Mouse (Mus musculus) liver, adult (tissue): ENCODE measurements at regions not wholly inside any gene's neighbourhood (a gene's known extent, or its start where the extent isn't known, plus 50 kb on each side); places are given as distances from the start of the nearest gene placed in this dataset.

Experiments used
- GATA4 ChIP-seq: IDR thresholded peaks from 2 replicates; pipeline ENCODE4 v1.6.1; 2014; ENCODE audit warnings: mild to moderate bottlenecking, low read length; ENCODE audit not compliant: insufficient replicate concordance

DNA sequence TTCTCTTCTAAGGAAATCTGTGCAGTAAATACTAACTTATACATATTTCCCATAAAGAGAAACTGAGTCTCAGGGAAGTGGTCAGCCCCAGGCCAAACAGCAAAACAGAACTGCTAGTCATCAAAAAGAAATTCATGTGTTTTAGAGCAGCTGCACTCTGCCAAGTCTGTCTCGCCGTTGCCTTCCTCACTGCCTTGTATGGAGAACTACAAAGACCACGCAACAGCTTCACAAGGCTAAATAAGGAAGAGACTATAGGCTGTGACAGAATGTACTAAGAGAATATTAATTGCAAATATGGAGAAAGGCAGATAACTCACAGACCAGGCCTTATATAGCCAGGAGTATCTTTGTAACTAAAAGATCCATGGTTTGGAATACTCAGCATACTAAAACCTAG lies 355.0 kb upstream of the Noct start:
- no peak for TF ChIP-seq GATA4

DNA sequence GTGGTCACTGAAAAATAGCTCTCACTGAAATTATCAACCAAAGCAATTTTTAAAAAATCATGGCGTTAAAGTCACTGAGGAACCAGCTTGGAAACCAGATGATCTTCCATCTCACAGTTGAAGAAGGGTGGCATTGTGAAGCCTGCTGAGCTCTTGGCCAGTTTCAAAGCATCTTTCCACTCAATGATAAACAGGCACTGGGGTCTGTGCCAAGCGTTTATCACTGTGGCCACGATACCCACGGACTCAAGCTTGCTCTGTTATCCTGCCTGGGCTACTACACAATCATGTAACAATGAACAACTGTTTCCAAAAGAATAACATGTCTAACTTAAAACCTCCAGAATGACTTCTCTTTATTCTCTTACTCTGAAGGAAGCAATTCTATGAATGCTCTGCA lies 345.2 kb upstream of the Noct start:
- TF ChIP-seq GATA4, result no peak

DNA sequence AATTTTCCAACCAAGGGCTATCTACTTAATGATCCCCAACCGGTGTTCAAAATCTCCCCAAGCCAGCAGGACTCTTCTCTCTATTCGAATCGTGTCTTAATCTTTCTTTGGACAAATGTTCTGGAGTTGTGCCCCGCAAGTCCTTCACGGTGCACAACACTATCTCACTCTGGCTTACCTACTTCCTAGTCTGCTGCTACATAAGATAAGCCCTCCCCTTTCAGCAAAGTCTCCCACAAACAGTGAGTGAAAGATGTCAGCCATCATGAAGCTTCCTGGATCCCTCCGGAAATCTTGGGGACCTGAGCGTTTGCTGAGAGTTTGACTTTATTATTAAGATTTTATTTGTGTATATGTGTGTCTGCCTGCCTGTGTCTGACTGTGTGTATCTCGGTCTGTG lies 344.7 kb upstream of the Noct start:
- TF ChIP-seq GATA4, result no peak

DNA sequence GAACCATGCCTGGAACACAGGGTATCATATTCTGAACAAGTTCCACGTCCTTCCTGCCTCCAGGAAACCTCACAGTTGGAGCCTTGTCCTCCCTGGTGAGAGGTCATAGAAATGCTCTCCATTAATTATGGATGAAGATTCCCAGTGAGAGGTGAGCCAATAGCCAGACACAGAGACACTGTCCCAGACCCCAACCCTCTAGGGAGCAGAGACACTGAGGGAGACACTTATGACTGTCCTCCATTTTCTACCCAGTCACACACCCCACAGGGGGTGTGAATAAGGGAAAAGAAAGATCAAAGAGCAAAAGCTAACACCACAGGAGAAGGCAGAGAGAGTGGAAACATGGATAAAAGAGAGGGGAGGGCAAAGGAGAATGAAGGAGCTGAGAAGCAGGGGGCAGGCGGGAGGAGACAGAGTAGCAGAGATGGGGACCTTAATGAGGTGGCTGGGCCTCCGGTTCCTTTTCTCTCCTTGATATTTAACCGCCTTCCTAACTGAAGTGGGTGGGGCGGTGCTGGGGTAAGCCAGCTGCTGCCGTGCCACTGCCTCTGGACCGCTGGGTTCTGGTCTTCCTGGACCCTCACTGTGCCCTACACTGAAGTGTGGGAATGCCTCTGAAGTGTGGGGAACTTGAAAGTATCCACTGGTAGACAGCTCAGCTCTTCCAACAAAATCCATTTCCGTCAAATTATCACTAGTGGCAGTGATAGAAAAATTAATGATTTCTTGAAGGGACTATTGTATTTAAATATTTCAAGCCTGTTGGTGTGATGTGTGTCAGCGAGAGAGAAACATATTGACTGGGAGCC lies 342.6 kb upstream of the Noct start:
- TF ChIP-seq GATA4, result no peak

DNA sequence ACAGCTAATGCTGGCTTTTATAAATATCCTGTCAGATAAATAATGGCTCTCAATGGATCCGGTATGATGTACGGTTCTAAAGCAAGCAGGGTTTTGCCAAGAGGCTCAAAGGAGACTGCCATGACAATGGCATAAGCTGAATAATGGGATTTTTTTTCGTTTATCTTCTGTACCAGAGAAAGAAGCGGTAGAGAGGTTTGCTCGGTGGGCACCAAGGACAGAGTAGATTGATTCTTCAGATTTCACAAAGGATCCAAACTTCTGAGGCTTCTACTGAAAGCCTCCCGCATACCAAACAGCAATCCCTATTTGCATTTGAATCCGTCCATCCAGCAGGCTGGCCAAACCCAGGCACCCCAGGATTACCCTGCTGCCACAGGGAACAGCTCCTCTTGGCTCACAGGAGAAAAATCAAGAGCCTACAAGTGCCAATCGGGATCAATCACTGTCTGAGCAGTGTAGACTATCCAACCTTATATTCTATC lies 342.0 kb upstream of the Noct start:
- TF ChIP-seq GATA4, result no peak

DNA sequence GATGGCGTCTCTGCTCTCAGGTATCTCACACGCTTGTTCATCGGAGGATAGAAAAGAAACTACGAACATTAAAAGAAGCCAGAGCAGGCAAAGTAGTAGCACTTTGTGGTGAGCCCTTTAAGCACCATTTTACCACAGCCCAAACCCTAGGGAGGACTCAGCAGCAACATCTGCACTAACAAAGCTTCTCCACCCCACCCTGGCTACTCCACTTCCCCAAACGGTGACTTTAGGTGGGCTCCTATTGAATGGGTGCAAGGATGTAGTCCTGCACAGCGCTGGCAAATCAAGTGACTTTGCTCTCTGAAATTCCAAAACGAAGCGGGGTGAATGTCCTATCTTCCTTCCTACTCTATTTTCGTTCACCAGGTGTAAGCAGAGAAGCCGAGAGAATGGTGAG lies 337.9 kb upstream of the Noct start:
- TF ChIP-seq GATA4, result no peak

DNA sequence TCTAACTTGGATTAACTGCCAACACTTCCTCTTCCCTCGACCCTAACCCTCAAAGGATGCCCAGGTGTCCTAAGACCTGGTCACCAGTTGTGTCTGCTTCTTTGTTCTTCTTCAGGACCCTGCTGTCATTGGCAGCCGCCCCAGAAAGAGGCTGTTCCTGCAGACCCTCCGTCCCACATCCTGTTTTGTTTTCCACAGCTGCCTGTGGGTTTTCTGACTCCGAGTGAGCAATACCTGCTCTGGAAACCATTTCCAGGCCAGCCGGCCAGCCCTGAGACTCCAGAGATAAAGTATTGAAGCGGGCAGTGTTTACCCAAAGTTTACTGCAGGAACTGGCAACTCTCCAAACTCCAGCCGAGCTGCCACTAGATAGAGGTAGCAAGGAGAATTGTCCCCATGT lies 337.2 kb upstream of the Noct start:
- no peak for TF ChIP-seq GATA4

DNA sequence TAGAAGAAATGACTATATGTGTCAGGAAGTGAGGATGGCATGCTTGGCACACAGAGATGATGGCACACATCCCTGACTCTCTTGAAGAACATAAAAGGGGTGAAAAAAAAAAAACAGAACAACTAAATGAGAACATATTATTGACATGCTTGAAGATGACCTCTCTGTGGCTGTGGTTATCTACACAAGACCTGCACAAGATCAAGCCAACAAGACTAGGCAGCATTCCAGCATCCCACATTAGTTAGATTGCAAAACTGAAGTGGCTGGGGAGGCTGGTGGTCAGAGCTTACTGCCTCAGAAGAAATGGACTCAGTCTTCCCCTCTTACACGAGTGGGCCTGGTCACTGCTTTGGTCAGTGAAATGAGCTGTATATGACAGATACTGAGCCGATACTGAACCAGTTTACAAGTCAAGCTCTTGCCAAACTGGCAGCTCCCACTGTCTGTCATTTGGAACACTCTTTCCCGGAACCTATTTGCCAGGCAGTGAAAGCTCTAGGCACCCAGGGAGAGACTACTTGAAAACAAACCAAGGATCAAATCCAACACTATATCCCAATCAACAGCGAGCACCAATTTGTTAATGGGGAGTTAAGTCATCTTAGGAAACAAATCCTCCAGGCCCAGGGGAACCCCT lies 335.6 kb upstream of the Noct start:
- TF ChIP-seq GATA4, result no peak

DNA sequence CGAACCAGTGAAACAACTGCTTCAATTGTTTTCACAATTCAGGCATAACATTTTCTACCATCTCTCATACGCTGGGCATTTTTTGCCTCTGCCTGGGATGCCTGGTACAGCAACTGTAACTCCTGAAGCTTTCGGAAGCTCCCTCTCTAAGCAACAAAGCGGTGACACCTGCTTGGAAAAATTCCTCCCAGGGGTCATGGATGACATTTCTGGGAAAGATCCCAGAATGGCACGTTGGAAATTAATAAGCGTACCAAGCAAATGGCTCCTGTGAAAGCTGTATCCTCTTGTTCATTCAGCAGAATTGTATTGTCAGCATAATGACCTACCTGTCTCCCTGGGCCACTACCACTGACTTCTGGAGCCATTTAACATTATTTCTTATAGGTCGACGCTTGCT lies 333.7 kb upstream of the Noct start:
- TF ChIP-seq GATA4, result no peak

DNA sequence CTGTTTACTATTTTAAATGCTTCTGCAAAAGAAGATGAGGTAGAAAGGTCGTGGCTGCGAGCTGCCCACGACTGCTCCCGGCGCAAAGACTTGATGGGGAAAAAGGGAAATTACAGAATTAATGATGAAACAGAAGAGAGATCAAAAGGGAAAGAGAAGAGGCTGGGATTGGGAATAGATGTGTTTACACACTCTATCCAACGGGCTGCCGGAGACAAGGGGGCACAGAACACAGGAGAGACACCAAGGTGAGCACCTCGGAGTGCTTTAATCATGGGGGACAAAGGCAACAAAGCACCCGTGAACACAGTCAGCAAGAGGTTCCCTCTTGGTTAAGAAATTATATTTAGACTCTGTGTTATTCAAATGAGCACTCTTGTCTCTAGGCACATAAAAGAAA lies 326.1 kb upstream of the Noct start:
- TF ChIP-seq GATA4, result no peak

DNA sequence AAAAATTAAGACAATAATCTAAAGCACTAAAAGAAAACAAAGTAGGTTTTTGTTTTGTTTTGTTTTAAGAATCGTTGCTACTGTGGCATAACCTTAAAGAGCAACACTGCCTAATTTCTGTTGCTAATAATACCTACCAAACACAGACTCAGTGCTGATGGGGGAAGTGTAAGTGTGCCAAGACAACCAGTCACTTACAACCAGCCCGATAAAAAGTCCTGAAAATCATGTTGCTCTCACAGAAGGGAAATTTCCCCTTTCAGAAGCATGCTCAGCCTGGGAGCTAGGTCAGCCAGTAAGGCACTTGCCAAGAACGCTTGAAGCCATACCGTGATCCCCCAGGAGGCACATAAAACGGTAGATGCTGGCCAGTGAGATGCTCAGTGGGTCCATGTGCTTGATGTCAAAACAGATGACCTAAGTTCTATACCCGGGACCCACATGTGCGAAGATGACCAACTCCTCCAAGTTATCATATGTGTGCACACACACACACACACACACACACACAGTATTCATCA lies 324.4 kb upstream of the Noct start:
- no peak for TF ChIP-seq GATA4

DNA sequence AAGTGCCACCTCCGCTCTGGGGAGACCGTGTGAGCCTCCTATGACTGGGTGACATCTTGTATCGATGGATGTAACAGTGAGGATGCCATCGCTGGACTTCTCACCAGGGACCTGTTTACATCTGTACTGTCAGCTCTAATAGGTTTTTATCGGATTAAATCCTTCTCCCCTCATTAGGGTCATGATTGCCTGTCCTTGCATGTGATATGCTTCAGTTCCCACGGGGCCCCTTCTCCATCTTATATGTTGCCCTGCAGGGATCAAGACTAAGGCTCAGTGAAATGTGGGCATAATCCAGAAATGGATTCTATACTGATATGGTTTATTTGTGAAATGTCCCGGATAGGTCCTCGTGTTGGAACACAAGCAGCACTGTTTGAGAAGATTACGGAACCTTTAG lies 323.7 kb upstream of the Noct start:
- TF ChIP-seq GATA4, result no peak

DNA sequence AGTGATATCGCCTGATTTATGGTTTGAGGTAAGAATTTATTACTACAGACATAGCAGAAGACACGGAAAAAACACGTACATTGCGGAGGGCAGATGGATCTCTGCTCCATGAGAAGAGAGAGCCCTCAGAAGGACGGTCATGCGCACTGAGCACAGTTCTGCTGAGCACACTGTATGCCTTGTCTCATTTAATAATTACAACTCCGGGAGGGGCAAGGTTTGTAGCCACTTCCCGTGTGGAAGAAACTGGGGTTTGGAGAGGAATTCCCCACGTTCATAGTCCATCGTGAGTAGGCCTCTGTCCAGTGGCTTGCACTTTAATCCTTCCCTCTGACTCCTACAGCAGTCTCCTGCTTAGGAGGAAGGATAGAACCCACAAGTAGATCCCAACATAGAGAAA lies 322.9 kb upstream of the Noct start:
- TF ChIP-seq GATA4, result no peak

DNA sequence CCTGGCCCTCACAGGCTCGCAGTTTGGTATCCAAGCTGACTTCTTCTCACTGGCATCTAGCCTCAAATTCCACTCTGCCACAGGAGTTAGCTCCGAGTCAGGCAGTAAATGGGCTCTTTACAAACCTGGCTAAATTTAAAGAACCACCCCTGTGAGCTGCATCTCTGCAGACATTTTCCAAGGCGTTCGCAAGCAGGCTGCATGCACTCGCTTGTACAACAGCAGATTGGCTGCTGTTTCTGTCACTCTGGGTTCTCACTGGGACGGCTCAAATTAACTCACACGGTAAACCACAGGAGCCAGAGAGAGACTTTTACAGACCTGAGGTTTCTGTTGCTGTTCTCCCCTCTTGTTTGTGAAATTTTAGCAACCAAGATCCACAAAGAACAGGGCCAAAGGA lies 321.3 kb upstream of the Noct start:
- no peak for TF ChIP-seq GATA4

DNA sequence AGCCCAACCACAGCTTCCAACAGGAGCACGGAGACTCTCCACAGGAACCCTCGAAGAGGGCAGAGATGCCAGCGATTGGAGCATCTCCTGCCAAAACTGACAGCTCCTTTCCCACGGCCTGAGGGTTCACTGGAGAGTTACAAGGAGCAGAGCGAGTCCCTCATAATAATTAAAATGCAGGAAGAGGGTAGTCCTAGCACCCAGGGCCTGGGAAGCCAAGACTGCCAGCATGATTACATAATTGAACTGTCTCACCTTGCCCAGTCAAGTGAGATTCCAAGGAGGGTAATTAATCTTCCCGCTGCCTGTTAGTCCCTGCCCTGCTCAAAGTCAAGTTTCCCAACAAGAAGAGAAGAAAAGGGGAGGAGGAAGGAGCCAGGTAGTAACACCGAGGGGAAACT lies 319.5 kb upstream of the Noct start:
- no peak for TF ChIP-seq GATA4

DNA sequence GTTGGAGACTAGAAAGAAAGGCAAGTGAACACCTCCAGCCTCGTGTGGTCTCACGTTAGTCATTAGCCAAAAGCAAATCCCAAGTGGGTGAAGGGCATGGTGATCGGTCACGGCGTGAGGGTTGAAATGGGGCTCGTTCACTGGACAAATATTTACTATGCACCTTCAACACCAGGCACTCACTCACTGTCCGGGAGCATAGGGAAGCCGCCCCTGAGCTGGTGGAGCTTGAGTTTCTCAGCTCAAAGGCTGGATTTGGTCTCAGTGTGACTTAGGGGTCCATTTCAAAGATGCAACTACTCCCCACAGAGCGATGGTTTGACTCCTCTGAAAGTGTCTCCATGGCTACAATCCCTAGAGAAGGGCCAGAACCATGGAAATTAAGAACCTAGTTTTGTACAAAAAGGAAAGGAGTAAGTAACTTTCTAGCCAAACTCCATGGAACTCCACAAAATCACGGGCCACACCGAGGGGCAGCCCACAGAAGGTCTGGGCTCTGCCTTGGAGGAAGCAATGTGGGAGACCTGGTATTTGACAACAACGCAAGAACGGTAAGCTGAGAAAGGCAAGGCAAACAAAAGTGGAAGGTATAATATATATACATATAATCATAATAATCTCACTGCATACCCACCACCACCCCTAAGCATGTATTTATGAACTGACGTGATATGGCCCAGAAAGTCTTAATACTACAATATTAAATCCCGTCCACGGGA lies 318.8 kb upstream of the Noct start:
- TF ChIP-seq GATA4, result no peak

DNA sequence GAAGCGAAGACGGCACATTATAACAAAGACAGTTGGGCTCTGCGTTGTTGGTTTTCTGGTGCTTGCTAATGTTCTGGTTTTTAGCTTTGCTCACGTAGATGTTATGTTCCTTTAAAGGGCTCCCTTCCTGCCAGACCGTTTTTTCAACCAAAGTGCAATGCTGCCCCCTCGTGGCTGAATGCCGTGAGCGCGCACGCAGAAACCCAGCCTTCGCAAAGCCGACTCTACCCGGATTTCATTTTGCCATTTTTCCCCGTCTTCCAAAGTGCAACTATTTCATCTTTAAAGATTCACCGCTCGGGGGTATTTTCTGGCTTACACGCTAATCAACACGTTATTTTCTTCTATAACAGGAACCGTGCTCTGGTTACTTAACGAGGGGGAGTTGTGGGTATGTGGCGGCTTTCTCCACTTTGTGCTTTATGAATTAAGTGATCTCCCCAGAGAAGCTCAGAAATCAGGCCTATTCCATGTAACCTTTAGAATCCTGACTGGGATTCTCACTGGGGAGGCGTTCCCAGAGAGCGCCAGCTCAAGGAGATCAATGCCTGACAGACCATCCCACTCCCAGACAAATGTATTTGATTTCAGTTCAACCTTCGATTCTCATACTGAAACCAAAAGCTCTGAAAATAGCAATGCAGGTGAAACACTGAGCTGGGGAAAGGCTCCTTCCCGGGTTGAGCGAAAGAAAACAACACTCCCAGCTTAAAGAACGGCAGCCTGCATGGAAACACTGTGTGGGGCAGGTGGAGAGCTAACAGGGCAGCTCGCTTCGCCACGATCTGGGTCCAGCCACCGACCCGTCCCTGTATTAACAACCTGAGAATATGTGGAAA lies 318.0 kb upstream of the Noct start:
- no peak for TF ChIP-seq GATA4
